Mouse (Mus musculus) limb, embryonic 10.5 days (tissue): Measurements from ENCODE around the gene Cd200. TPM values are rescaled to one million over a fixed set of nuclear protein-coding genes. Genes with fewer than 3 reads are reported as not detected.
"Not testable (repeated sequence)": the region's sequence is repeated elsewhere in the genome, so short reads cannot be mapped to it uniquely, and the experiment has no call there.

Source experiments
- DNase-seq: peaks from one replicate; pipeline ENCODE4 v3.0.0-alpha.2; 2017; ENCODE audit warnings: low spot score
- H3K27ac ChIP-seq: fragments of 300-500 bp; sonication (generic); 2 replicates; pipeline ENCODE4 v1.5.1; 2016; ENCODE audit warnings: mild to moderate bottlenecking
- H3K27me3 ChIP-seq: fragments of 300-500 bp; sonication (generic); 2 replicates; pipeline ENCODE4 v1.6.1; 2016; ENCODE audit warnings: low read depth, mild to moderate bottlenecking; ENCODE audit not compliant: poor library complexity, severe bottlenecking
- H3K36me3 ChIP-seq: fragments of 300-500 bp; sonication (generic); 2 replicates; pipeline ENCODE4 v1.6.1; 2016; ENCODE audit warnings: mild to moderate bottlenecking, moderate library complexity
- H3K4me1 ChIP-seq: fragments of 300-500 bp; sonication (generic); 2 replicates; pipeline ENCODE4 v1.6.1; 2016
- H3K4me3 ChIP-seq: fragments of 300-500 bp; sonication (generic); 2 replicates; pipeline ENCODE4 v1.5.1; 2016; ENCODE audit warnings: mild to moderate bottlenecking, moderate library complexity
- H3K9me3 ChIP-seq: fragments of 300-500 bp; sonication (generic); replicated peaks from 2 replicates; pipeline ENCODE4 v1.6.1; 2016; ENCODE audit warnings: mild to moderate bottlenecking
- WGBS: fragments of 180-500 bp; shearing (Covaris S2); methylation state at CpG from one replicate; pipeline ENCODE4 v1.1.7; 2016; 5-methylcytosine and 5-hydroxymethylcytosine counted together
- polyA plus RNA-seq: library from polyadenylated mRNA; unstranded; fragments of >200 nt; fragmentation: Nextera tagmentation; extraction: Ambion mirVana; gene quantifications from 2 replicates; pipeline ENCODE4 v1.2.1, GENCODE M21; 2016

Gene Cd200
- polyA plus RNA-seq, 1 experiment from 2014 or later: 3.7 TPM

GRCm38 (mm10) chr16:45348238-45348637 is 60.6 kb downstream of the Cd200 start:
- not testable (repeated sequence) for H3K9me3 ChIP-seq, H3K4me1 ChIP-seq, H3K27ac ChIP-seq, H3K4me3 ChIP-seq, H3K36me3 ChIP-seq, H3K27me3 ChIP-seq, DNase-seq
- 90% methylated on average over 8 of the region's 9 CpGs for WGBS

- H3K4me3 ChIP-seq: no peak overlapping the region
- no peaks in the 10 kb centered on the region for H3K36me3 ChIP-seq
- WGBS: 90% methylated on average over 5 of the region's 5 CpGs
- no peaks in the 10 kb centered on the region for H3K9me3 ChIP-seq
- H3K27ac ChIP-seq: no peak overlapping the region
- no peaks in the 10 kb centered on the region for H3K27me3 ChIP-seq
- no peak for DNase-seq
- no peaks in the 10 kb centered on the region for H3K4me1 ChIP-seq
Observed at GRCm38 (mm10) chr16:45346930-45347387, 61.9 kb downstream of the Cd200 start.

- no peaks in the 10 kb centered on the region for H3K36me3 ChIP-seq
- H3K27ac ChIP-seq: no peak overlapping the region
- no peaks in the 10 kb centered on the region for H3K27me3 ChIP-seq
- WGBS: 98% methylated on average over 2 of the region's 2 CpGs
- no peaks in the 10 kb centered on the region for H3K9me3 ChIP-seq
- no peak for DNase-seq
- H3K4me3 ChIP-seq: no peak overlapping the region
- H3K4me1 ChIP-seq: no peaks in the 10 kb centered on the region
Observed at GRCm38 (mm10) chr16:45346367-45346766, 62.5 kb downstream of the Cd200 start.

GRCm38 (mm10) chr16:45344879-45345278 is 64.0 kb downstream of the Cd200 start:
- DNase-seq: no peak
- no peaks in the 10 kb centered on the region for H3K36me3 ChIP-seq
- no peak overlapping the region for H3K27ac ChIP-seq
- H3K4me3 ChIP-seq: no peak overlapping the region
- no peaks in the 10 kb centered on the region for H3K9me3 ChIP-seq
- WGBS: 81% methylated on average over 2 of the region's 2 CpGs
- no peaks in the 10 kb centered on the region for H3K27me3 ChIP-seq
- H3K4me1 ChIP-seq: no peaks in the 10 kb centered on the region

- H3K27me3 ChIP-seq: no peaks in the 10 kb centered on the region
- WGBS: 82% methylated on average over 1 of the region's 1 CpGs
- H3K4me3 ChIP-seq: no peak overlapping the region
- no peaks in the 10 kb centered on the region for H3K4me1 ChIP-seq
- H3K36me3 ChIP-seq: no peaks in the 10 kb centered on the region
- H3K9me3 ChIP-seq: no peaks in the 10 kb centered on the region
- H3K27ac ChIP-seq: no peak overlapping the region
- DNase-seq: no peak
Observed at GRCm38 (mm10) chr16:45336478-45336877, 72.4 kb downstream of the Cd200 start.

- no peak for DNase-seq
- H3K4me1 ChIP-seq: no peaks in the 10 kb centered on the region
- no peak overlapping the region for H3K4me3 ChIP-seq
- no peaks in the 10 kb centered on the region for H3K9me3 ChIP-seq
- H3K36me3 ChIP-seq: no peaks in the 10 kb centered on the region
- H3K27me3 ChIP-seq: no peaks in the 10 kb centered on the region
- 89% methylated on average over 5 of the region's 5 CpGs for WGBS
- H3K27ac ChIP-seq: no peak overlapping the region
Observed at GRCm38 (mm10) chr16:45334891-45335290, 74.0 kb downstream of the Cd200 start.

- H3K4me3 ChIP-seq: no peak overlapping the region
- no peaks in the 10 kb centered on the region for H3K36me3 ChIP-seq
- 85% methylated on average over 2 of the region's 2 CpGs for WGBS
- DNase-seq: no peak
- no peaks in the 10 kb centered on the region for H3K4me1 ChIP-seq
- no peaks in the 10 kb centered on the region for H3K27me3 ChIP-seq
- no peaks in the 10 kb centered on the region for H3K9me3 ChIP-seq
- no peak overlapping the region for H3K27ac ChIP-seq
Observed at GRCm38 (mm10) chr16:45334376-45334765, 74.5 kb downstream of the Cd200 start.

GRCm38 (mm10) chr16:45333678-45334375 is 75.0 kb downstream of the Cd200 start:
- H3K4me1 ChIP-seq: no peaks in the 10 kb centered on the region
- H3K36me3 ChIP-seq: no peaks in the 10 kb centered on the region
- no peaks in the 10 kb centered on the region for H3K9me3 ChIP-seq
- DNase-seq: no peak
- no peak overlapping the region for H3K27ac ChIP-seq
- H3K4me3 ChIP-seq: no peak overlapping the region
- 80% methylated on average over 8 of the region's 8 CpGs for WGBS
- no peaks in the 10 kb centered on the region for H3K27me3 ChIP-seq

GRCm38 (mm10) chr16:45332591-45332990 is 76.3 kb downstream of the Cd200 start:
- no peaks in the 10 kb centered on the region for H3K36me3 ChIP-seq
- 82% methylated on average over 8 of the region's 8 CpGs for WGBS
- H3K4me1 ChIP-seq: no peaks in the 10 kb centered on the region
- H3K4me3 ChIP-seq: no peak overlapping the region
- no peaks in the 10 kb centered on the region for H3K9me3 ChIP-seq
- H3K27me3 ChIP-seq: no peaks in the 10 kb centered on the region
- no peak for DNase-seq
- H3K27ac ChIP-seq: no peak overlapping the region

Other genes with a start within 250 kb of the Cd200 start
- gene Btla, start 184.7 kb downstream of the Cd200 start, polyA plus RNA-seq: 0.10 TPM in 1 of 2 replicates, not detected in the other
- gene Gm609, start 83.9 kb upstream of the Cd200 start, polyA plus RNA-seq: not detected in 2 replicates
- gene Gm17783, start 123.0 kb upstream of the Cd200 start, polyA plus RNA-seq: not detected in 2 replicates
- not detected in 2 replicates for gene Slc9c1, start 126.3 kb upstream of the Cd200 start, polyA plus RNA-seq
- gene Gcsam, start 201.3 kb upstream of the Cd200 start, polyA plus RNA-seq: not detected in 2 replicates
- 0.11 TPM in 1 of 2 replicates, not detected in the other for gene BC016579, start 245.0 kb upstream of the Cd200 start, polyA plus RNA-seq